Mouse (Mus musculus) megakaryocyte-erythroid progenitor cell, adult 5-6 weeks (primary cell): ENCODE data around the gene Slc52a3. TPM values are rescaled to one million over a fixed set of nuclear protein-coding genes. Genes with fewer than 3 reads are reported as not detected.
A peak's percentile ranks its signal among the peaks of the same experiment; 100 is the strongest.

Experiments
- ATAC-seq: replicated peaks from 2 replicates; pipeline ENCODE4 v1.8.0; 2016; ENCODE audit warnings: mild to moderate bottlenecking, inconsistent platforms; ENCODE audit not compliant: severe bottlenecking, poor library complexity, low FRiP score, low TSS enrichment
- total RNA-seq, 2 experiments: library from RNA; stranded (forward) in 1 of 2; stranded (reverse) in 1 of 2; fragments of 200-1000, 215-1000 nt in 1 of 2; fragments of >200 nt in 1 of 2; fragmentation: Nextera tagmentation in 1 of 2; gene quantifications; 2 replicates each; pipeline ENCODE4 v1.2.3; 2014 to 2017

Gene Slc52a3
- total RNA-seq (2014; fragmentation: Nextera tagmentation) (0.42 and 1.4 TPM in 2 replicates), total RNA-seq (2017) (0.34 and 0.80 TPM in 2 replicates)

DNA sequence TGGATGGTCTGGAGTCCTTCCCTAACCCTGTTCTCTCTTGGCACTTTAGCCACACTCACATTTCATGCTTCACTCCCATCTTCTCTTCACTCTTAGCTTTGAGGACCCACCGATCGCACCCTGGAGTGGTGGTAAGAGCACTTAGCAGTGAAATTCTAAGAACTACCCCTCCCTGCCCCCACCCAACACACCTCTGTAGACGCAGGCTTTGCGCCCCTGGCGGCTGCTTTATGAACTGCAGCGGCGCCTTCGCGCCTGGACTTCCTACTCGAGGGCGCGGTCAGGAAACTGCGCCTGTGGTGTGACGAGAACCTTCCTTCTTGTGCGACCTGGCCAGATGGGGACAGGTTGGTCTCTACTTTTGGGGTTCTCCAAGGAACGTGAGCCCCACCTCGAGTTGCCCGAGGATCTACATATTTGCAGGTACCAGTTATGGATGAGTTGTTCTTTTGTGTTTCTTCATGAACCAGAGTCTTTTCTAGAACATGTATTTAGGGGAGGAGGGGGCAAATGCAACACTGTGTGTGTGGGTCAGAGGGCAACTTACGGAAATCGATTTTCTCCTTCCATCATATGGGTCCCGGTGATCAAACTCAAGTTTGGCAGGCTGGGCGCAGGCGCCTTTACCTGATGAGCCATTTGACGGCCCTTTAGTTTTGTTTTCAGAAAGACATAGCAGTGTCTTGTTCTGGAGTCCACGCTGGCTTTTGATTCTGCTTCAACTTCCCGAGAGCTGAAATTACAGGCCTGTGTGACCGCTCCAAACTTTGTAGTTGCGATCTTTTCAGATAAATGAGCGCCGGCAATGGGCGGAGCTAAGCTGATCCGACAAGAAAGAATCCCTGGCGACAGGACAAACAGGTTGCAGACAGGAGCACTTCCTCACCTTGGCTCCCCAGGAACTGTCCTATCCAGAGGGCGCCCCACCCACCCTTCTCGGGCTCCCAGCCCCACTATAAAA, at the start of gene Slc52a3:
Slc52a3 (plus strand) TSS at position 283 of the 961 bp plus-strand sequence.
- peak; percentile 64 for ATAC-seq

GRCm38 (mm10) chr2:151947617-151948016, 48.7 kb upstream of the Slc52a3 start:
- ATAC-seq: no peak

DNA sequence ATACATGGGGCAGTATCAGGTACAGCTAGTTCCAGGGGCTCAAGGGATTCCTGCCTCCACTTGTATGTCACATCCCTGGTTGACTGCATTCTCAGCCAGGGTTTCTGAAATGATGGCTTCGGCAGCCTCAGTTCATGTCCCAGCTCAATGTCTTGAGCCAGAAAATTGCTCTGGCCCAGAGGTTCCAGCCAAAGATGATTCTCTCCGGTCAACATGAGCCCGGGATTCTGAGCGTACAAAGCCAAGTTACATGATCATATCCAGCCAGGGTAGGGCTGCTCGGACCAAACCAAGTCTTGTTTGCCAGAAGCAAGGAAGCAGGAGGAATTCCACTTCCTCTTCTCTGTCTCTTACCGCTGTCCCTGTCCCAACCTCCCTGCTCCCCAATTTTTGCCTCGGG, 48.0 kb upstream of the Slc52a3 start:
- no peak for ATAC-seq

DNA sequence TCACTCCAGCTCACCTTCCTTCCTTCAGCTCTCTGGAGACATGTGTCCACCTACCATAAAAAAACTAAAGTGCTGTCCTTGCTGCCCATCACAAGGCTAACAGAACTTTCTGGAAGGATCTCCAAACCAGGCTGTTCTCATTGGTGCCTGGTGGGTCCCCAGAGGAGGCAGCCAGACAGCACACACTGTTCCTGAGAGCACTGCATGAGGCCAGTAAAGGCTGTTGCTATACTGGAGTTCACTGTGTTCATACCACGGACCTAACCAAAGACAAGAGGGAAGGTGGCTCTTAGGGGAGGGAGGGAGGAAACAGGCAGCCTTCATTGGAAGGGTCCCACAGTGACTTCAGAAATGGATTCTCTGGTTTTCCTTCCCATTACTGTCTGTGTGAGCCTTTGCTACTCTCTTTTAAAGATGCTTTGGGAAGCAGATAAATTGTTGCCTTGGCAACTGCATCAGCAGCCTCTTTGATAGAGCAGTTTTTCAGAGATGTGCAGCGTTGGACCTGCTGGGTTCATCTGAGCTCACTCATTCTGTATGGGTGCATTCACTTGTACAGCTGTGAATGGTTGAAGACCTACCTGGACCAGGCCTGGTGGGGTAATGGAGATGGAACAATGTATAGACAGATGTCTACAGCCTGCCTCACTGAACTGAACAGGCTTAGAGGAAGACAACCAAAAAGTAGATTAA, 47.1 kb upstream of the Slc52a3 start:
- ATAC-seq: no peak

DNA sequence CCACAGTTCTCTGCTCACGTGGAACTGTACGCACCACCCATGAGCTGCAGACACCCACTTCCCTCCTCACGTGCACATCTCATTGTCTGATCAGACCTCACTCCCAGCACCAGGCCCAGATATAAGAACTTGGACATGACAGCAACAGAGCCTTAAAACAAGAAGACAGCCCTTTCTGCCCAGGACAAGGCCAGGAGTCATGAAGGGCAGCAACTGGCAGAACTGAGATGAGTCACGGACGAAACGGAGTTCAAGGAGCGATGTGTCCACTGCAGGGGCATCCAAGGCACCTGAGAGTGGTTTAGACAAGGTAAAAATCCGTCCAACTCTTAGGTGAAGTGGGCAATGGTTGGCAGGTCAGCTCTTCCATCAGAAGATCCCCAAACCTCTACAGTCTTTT, 42.6 kb upstream of the Slc52a3 start:
- ATAC-seq: no peak

DNA sequence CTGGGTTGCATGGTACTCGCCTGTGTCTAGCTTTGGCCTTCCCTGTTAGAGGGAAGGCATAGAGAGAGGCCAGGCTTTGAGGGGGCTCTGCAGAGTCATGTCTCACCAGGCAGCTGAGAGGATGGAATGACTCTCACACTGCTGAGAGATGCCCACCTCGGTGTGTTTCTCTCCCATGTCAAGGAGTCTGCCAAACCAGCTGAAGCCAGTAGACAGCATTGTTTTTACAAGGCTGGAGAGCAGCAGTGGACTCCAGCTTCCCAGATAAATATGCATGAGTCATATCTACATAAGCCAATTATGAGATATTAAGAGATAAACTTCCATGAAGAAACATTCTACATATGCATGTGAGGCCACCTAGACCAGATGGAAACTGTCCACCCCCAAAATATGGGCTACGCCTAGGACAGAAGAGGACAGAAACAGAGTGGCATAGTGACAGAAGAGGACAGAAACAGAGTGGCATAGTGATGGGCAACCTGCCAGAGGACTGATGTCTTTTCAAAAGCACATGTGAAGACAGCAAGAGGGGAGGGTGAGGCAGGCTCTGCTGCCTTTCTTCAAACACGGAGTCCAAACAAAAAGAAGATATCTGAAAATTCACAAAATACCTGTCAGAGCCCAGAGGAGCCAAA, 39.7 kb upstream of the Slc52a3 start:
- ATAC-seq: no peak

- no peak for ATAC-seq
Measured at GRCm38 (mm10) chr2:151959274-151959673, 37.0 kb upstream of the Slc52a3 start.

DNA sequence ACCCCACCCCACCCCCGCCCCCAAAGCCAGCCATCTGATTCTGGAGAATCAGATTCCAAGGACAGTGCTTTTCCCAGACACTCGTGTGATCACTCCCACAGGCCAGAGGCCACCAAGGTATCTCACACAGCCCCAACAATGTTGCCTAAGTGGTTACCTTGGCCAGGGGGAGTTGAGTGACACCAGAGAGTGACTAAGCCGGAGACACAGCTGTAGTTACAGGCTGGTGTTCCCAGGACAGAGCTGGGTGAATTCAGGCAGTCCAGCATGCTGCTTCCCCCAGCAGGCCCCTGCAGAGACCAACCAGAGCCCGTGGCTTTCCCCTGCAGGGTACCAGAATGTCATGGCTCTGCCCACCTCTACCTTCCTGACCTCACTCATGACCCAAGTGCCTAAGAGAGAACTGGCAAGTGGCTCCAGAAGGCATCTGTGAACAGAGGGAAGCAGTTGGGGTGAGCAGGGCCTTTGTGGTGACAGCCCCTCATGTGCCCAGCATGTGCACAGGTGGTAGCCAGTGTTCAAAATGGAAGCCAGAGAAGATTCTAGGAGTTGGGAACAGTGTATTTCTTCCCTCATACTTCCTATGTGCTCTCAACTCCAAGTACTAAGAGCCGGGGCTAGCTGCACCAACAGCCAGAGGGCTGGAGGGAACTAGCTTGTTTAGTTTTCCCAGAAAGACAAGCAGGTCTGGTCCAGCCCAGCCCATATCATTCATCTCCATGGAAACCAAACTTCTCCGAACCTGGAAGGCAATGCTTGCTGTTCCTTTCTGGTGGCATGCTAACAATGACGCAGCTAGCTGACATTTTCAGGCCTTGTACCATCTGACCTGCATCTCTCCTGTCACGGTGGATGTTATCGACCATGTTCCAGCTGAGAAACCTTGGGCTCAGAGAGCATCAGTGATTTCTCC, 34.8 kb upstream of the Slc52a3 start:
- ATAC-seq: no peak

DNA sequence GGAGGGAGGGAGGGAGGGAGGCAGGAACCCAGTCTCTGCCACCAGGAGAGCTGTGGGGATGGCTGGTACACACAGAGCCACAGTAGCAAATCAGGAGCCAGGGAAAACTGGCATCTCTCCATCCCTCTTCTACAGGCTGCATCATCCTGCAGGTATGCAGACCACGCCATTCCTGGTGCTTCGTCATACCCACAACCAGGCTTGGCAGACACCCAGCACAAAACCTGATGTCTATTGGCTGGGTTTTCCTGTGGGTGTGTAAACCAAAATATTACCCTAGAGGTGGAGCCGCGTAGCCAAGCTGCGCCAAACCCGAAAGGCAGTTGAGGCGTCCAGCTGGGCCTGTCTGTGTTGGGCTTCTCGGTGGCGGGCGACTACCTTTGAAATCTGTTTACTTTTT, 33.8 kb upstream of the Slc52a3 start:
- ATAC-seq: peak; percentile 20; the same call in 1 of the 2 replicates

GRCm38 (mm10) chr2:151963319-151963718, 33.0 kb upstream of the Slc52a3 start:
- ATAC-seq: no peak

DNA sequence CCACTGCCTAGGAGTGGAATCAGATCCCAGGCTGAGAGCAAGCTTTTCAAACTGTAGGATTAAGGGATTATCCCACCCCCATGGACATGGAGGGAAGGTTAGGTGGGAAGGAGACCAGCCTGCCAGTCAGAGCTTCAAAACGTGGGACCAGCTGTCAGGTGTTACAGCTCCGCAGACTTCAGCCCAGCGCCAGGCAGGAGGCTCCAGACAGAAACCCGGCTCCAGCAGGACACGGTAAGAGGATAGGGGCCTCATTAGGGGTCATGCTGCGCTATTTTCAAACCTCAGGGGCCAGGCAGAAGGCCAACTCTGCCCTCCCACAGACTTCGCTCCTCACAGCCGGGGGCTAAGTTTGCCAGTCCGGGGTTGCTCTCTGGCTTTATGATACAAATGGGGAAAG, 32.3 kb upstream of the Slc52a3 start:
- ATAC-seq: no peak

GRCm38 (mm10) chr2:151967176-151967750, 29.0 kb upstream of the Slc52a3 start:
- no peak for ATAC-seq

DNA sequence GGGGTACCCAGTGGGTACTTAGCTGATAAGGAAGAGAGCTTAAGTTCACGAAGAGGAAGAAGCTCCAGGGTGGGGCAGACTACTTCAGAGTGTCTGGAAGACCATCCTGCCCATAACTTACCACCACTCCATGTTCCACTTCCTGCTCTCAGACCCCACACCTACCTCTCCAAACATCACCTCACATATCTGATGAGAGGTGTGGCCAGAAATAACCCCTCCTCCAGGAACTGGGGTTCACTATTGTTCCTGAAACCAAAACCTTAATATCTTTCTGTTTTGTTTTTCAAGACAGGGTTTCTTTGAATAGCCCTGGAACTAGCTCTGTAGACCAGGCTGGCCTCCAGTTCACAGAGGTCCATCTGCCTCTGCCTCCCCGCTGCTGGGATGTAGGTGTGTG, 28.5 kb upstream of the Slc52a3 start:
- ATAC-seq: no peak

DNA sequence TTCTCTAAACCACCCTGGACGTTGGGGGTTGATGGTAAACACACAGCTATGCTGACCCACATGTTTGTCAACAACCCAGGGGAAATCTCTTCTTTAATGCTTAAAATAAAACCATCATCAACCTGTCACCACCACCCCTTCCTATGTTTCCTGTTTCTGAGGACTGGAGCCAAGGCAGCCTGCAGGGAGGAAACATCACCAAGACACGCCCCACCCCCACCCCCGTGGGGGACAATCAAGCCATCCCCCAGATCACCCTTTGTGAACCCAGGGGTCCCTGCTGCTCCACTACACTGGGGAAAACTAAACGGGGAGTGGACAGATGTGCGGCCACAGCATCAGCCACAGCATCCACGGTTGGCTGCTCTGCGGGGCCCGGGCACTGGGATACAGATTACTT, 27.9 kb upstream of the Slc52a3 start:
- ATAC-seq: no peak

DNA sequence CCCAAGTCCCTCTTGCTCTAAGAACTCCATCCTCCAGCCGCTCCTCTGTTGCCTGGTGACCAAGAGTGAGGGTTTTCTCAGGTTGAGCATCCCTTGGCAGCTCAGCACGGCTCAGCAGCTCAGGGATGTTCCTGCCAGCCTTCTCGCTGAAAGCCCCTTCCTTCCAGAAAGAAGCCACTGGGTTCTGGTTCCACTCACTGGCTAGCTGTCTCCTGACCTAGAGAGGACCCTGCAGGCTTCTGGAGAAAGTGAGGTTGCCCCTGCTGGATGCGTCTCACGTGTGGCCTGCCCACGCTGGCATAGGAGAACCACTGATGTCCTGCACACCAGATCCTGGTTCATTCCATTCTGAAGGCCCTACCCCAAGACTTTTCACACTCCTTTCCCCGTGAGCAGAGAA, 27.3 kb upstream of the Slc52a3 start:
- ATAC-seq: no peak

DNA sequence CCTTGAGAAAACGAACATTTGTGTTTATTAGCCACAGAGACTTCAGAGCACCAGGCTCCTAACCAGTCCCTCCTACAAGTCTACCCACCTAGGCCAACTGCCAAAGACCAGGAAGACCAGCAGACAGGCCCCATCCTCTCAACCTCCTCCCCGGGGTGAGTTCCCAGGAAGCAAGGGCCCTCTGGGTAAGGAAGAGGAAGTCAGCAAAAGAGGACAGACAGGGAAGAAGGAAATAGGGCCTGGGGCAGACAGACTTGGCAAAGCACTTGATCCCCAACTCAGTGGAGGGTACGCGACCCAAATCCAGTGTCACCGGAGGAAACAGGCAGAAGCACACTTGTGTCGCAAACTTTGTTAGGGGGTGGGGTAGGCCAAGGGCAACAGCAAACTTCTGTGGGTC, 26.9 kb upstream of the Slc52a3 start:
- ATAC-seq: no peak

DNA sequence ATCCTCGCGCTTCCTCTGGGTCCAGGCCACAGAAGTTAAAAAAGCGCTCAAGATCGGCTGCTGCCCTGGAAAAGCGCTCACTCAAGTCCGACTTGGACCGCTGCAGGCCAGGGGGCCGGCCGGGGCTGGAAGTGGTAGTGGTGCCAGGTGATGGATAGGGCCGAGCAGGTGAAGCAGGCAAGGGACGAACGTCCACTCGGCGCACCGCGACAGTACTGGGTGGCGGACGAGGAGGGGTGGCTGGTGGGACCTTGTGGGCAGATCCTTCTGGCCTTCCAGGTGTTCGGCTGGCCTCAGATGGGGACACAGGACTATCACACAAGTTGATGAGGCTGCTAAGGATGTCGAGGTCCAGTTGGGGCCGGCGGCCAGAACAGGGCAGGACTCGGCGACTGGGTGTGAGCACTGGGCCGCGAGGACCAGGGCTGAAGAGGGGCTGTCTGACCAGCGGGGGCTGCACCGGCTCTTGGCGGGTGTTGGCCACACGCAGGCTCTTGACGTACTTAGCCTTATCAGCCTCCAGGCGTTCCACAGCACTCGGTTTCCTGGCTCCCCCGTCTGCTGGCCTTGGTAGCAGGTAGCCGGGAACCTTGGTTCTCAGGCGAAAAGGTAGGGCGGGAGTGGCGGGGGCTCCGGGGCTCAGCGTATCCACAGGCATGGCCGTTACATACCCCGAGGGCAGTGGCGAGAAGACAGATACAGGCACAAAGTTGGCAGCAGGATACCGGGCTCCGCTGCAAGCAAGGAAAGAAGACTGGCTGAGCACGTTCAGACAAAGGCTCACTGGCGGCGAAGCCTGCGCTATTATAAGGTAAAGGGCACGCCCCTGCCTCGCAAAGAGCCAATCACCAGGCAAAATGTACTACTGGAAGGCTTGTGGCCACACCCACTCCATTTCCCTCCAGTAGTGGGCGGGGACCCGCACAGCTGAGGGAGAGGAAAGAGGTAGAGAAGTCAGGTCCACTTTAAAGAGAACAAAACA, 25.8 kb upstream of the Slc52a3 start:
- ATAC-seq: peak; percentile 83

GRCm38 (mm10) chr2:151971748-151972147, 24.6 kb upstream of the Slc52a3 start:
- no peak for ATAC-seq
